Mouse (Mus musculus) right cerebral cortex, postnatal 25 days (tissue): ENCODE data around the gene Fam162a.
"Not testable (repeated sequence)": the region's sequence is repeated elsewhere in the genome, so short reads cannot be mapped to it uniquely, and the experiment has no call there.

Experiments
- DNase-seq: peaks from one replicate; pipeline ENCODE4 v3.0.0; 2022

Gene Fam162a

DNA sequence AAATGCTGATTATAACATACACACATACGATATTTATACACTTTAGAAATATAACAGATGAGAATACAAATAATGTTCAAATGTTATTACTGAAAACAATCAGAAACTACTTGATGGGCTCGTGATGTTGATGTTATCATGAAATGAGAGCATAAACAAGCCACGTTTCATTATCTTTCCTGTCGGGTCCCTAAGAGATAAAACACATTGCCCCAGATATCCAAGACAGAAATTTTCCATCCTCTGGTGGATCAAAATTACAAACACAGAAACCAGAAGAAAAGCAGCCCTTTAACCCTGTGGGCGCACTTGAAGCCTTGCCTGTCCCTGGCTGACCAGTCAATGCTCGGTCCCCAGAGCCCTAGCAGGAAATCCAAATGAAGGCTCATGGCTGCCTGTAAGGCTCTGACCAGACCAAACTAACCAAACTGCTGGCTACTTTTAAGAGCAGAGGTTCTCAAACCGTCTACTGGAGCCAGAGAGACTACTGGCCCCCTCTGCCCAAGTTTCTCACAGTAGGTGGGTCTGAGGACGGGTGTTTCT, 13.4 kb downstream of the Fam162a start:
- no peak for DNase-seq

DNA sequence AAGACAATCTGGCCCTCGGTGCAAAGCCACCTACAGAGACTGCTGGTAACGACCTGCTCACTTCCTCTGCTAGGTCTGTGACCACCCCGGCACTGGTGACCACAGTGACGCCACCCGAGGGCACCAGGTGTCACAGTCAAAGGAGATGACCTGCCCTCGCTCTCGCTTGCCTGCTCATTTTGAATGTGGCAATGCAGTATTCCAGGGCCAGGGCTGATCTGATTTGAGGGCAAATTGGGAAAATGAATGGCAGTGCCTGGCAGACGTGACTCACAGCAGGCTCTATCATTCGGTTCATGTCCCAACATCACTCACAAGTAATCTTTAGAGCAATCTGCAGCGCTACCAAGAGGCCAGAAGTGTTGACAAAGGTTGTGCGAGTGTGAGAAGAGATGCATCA, 15.0 kb downstream of the Fam162a start:
- DNase-seq, result no peak

GRCm38 (mm10) chr16:36054920-36055319, 16.5 kb downstream of the Fam162a start:
- DNase-seq, result no peak

DNA sequence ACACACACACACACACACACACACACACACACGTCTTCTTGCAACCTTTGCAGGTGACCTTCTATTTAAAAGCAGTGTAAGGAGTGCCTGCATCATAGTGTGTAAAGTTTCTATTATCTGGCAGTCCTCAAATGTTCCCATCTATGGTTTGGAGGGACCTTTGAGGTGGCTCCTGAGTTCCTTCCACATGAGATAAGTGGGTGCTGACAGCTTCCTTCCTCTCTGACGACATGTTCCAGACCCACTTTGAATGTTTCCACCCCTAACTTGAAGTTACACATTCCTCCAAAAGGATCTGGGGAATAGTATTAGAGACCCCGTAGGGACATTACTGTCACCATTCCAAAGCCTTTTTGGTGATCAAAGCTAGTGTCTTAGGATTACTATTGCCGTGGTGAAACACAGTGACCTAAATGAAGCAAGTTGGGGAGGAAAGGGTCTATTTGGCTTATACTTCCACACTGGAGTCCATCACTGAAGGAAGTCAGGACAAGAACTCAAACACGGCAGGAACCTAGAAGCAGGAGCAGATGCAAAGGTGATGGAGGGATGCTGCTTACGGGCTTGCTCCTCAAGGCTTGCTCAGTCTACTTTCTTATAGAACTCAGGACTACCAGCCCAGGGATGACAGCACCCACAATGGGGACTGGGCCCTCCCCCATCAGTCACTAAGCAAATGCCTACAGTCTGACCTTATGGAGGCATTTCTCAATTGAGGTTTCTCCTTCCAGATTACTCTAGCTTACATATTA, 17.7 kb downstream of the Fam162a start:
- no peak for DNase-seq

DNA sequence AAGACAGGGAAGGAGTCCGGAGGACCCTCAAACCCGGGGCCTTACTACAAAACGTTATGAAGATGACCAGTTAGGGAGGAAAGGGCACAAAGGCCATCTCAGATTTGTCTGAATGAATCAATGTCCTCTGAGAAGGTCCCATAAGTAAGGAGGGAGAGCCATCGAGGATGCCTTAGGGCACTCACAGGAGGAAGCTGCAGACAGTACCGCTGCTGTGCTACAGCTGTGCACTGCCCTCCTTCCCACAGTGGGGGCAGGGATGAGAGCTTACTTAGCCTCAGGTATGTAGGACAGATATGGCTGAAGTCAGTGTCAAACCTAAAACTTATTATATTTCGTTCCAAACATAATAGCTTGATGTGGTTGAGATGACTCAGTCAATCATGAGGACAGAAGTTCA, 19.9 kb downstream of the Fam162a start:
- no peak for DNase-seq

DNA sequence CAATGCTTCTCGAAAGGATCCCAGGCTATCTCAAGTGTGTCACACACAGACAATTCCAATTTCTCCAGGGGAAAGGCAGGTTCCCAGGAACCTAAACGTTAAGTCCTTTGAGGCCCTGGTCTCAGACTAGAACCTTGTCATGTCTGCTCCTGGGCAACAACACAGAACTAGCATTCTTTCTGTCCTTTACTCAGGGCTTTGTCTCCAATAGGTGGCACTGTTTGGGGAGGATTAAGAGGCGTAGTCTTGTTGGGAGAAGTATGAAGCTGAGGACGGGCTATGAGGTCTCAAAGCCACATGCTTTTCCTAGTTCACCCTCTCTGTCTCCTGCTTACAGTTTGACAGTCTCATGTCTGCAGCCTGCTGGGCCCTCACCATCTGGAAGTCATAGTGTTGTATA, 23.9 kb downstream of the Fam162a start:
- DNase-seq, result no peak

- no peak for DNase-seq
These were observed 27.4 kb downstream of the Fam162a start for GRCm38 (mm10) chr16:36043964-36044363.

- no peak for DNase-seq
These were observed 28.3 kb downstream of the Fam162a start for GRCm38 (mm10) chr16:36043073-36043472.

DNA sequence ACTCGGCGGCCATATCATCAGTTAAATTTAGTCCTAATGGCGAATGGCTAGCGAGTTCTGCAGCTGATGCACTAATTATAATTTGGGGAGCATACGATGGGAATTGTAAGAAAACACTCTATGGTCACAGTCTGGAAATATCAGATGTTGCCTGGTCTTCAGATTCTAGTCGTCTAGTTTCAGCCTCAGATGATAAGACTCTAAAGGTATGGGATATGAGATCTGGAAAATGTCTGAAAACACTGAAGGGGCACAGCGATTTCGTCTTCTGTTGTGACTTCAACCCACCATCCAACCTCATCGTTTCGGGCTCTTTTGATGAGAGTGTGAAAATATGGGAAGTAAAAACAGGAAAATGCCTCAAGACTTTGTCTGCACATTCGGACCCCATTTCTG, 29.8 kb downstream of the Fam162a start:
- DNase-seq, result no peak

- peak; percentile 91 for DNase-seq
These were observed 30.5 kb downstream of the Fam162a start, which contains the start of gene Wdr5b for GRCm38 (mm10) chr16:36040640-36041624. TSS of gene Wdr5b (plus strand) at chr16:36041190.

GRCm38 (mm10) chr16:36028120-36028519, 43.3 kb downstream of the Fam162a start:
- DNase-seq, result not testable (repeated sequence)

- DNase-seq, result no peak
These were observed 55.1 kb downstream of the Fam162a start for GRCm38 (mm10) chr16:36016335-36016734.

- DNase-seq, result no peak
These were observed 63.0 kb downstream of the Fam162a start for GRCm38 (mm10) chr16:36008396-36008795.

- DNase-seq, result not testable (repeated sequence)
These were observed 72.5 kb downstream of the Fam162a start for GRCm38 (mm10) chr16:35998852-35999251.
